Mouse (Mus musculus) CD4-positive, CD25-positive, alpha-beta regulatory T cell, adult 2 months (primary cell): ENCODE results near the gene Zfp52.

Experiments used
- DNase-seq: peaks from one replicate; pipeline ENCODE4 v3.0.0-alpha.2; 2012; ENCODE audit warnings: low read depth, low spot score

Zfp52 gene

DNA sequence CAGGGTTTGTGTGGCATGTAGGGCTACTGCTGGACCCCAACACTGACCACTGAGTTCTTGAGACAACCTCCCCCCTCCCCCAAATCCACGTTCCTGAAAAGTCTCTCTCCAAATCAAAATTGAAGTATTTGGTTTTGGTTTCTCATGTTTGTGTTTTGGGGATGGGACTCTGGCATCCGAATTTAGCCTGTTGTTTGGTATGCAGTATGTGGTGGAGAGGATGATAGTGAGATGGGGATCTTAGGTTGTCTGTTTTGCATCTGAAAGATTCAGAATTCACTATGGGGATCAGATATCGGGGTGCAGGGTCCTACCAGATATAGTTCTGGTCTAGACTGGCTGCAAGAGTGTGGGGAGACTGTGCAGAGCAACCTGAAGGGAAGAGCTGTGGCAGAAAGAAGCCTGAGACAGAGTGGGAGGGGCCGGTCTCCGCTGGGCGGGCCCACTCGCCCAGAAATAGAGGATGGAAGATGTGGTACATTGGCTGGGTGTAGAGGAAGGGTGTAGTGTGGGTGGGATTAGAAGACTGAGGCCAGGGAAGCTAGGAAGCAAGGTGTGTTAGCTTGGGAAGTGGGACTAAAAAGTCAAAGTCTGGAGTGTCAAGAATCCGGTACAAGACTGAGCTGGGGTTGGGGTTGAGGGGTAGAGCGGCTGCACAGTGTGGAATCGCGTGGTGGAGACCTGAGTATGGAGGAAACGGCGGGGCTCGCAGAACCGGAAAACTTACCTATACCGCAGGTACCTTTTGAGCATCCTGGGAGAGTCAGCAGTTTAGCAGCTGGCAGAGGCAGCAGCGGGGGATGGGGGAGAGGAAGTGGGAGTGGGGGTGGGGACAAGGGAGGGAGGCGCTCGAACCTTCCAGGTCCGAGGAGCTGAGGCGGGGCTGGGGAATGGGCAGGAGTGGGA lies at the start of gene Zfp52:
Gene Zfp52, plus strand, starts transcription at position 444 of the 906 bp plus-strand sequence.
- peak; percentile 82 for DNase-seq

DNA sequence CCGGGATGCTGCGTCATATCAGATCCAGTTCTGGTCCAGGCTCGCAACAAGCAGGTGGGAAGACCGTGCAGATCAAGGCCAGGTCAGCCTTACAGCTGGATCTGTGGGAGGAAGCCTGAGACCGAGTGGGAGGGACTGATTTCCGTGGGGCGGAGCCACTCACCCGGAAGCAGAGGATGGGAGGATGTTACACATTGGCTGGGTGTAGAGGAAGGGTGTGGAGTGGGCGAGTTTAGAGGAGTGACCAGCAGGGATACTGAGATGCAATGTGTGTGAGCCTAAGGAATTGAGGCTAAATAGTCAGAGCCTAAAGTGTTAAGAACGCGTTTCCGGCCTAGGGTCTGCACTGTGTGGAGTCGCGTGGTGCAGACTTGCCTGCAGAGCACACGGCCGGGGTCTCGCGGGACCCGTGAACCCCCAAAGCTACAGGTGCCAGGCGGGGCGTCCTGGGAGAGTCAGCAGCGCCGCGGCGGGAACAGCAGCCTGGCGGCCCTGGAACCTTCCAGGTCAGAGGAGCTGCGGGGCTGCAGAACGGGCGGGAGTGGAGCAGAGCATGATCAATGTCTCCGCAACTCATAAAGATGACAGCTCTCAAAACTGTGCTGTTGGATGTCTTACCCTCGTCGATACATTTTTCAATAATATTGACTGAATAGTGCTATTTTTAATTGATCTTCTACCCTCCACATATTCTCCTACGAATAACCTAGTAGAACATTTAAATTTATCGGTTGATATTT lies 46.4 kb upstream of the Zfp52 start, which contains the start of gene Zfp53:
Gene Zfp53, plus strand, starts transcription at position 239 of the 740 bp plus-strand sequence.
- peak; percentile 90 for DNase-seq

DNA sequence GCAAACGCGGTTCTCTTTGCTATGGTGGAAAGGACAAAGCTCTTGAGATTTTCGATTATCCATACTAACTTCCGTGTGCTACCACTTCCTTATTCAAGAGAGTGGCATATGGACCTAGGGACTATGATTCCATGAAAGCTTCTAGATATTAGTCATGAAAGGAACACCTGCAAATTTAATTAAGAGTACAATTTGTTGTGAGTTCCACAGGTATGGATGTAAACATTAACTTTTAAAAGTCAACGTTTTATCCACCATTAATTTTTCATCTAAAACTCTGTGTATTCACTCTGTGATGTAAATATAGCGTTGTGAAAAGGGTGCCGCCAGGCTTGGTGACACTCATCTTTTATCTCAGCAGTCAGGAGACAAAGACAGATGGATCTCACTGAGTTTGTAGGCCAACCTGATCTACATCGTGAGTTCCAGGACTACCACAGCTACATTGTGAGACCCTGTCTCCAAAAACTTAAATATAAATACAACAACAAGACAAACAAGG lies 45.8 kb upstream of the Zfp52 start:
- peak; percentile 30 for DNase-seq

DNA sequence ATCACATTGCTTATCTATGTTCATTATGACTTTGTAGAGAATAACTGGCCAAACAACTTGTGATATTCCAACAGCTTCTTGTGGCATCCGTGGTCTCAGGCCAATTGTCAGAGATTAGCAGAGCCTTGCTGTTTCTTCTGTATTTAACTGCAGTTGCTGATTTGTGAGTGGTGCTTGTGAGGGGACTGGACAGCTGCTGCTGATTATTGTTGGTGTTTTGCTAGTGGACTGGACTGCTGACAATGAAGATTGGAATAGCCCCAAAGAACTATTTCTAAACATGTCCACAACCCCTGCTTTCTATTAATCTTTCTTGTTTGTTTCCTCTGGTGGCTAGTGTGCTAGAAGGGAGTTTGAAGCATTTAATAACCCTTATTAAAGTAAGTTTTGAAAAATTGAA lies 34.0 kb upstream of the Zfp52 start:
- DNase-seq: no peak

DNA sequence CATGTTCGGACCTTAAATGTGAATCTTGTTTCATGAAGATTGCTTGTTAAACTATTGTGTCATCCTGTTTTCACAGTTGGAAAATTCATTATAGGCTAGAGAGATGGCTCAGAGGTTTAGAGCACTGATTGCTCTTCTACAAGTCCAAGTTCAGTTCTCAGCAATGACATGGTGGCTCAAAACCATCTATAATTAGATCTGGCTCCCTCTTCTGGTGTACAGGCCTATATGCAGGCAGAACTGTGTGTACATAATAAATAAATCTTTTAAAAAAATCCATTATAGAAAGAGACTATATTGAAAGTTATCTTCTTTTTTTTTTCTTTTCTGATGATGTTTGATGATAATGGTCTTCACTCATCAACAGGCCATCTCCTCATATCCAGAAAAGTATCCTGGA lies 30.8 kb upstream of the Zfp52 start:
- DNase-seq: peak; percentile 30

DNA sequence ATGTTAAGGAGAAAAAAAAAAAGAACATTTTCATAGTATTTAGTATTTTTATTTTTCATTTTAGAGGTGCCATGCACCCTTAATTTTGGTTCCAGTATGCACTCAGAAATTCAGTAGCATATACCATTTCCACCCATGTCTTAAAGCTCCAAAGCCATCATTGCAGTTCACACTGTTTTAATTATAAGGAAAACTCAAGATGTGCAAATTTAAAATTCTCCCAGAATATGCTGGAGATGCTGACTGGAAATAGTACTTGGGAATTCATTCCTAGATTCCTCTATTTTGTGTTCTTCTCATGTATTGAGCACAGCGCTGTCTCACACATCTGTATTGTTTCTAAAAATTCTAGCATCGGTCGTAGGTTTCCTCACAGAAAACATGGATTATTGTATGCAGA lies 29.1 kb upstream of the Zfp52 start:
- no peak for DNase-seq

DNA sequence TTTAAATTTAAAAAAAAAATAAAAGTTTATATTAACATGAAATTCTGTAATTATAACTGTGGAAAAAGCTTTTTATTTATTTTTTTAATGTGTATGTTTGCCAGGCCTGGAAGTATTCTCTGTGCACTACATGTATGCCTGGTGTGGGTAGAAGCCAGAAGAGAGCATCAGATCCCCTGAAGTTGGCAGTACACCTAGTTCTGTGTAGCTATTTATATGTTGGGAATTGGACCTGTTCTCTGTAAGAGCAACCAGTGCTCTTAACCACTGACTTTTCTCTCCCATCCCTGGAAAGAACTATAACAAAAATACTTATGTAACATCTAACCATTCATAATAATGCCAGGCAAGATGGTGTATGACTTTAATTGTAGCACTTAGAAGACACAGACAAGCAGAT lies 25.6 kb upstream of the Zfp52 start:
- DNase-seq: no peak

DNA sequence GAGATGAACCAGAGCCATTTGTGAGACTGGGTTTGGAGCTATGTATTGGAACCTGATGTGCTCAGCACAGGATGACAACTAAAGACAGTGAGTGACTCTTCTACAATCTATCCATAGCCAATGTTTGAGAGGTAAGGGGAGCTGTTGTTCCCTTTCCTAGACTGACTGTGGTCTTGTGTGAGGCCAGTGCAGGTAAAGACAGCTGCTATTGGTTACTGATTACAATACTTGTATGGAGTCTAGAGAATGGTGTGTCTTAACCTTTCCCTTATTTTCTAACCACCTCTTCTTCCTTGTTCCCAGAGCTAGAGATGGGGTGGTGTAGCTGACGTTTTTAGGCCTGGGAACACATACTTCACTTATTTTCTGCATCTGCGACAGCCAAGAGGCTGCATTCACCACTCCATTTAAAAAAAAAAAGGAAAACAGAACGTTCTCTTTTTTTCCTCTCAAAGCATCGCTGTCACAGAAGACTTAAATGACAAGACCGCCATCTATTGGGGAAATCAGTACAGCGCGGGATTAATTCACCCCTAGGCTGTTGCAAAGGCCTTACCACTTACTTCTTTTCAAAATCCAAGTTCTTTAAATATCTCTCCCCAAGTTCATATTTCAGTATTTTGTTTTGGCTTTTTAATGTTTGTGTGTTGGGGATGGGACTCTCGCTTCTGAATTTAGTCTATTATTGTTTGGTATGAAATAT lies 19.8 kb upstream of the Zfp52 start:
- peak; percentile 88 for DNase-seq

DNA sequence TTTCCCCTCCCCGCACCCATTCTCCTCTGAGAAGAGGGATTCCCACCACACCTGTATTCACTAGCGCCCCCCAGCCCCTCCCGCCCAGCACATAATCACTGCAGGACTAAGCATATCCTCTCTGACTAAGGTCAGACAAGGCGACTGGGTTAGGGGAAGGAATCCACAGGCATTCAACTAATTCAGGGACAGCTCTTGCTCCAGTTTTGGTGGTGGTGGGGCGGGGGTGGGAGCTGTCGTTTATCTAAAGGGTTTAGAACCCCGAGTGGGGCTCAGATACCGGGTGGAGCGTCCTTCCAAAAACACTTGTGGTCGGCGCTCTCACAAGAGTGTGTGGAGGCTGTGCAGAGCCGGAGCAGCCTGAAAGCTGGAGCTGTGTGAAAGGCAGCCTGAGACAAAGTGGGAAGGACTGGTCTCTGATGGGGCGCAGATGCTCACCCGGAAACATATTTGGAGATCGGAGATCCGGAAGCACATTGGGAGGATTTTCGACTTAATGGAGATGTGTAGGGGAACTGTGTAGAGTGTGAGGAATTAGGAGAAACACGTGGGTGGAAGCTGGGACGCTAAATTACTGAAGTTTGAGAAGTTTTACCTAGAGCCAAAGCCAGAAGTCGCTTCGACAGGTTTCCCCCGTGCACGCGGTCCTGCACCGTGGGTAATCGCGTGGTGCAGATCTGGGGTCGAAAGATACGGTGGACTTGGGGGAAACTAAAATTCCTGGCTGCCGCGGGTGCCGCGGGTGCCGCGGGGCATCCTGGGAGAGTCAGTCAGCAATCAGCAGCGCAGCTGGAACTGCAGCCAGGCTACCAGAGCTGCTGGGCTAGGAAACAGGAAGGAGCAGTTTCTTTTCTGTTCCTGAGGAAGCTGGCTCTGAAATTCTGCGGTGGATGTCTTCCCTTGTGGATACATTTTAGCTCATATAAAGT lies 18.9 kb upstream of the Zfp52 start:
- DNase-seq: peak; percentile 70

DNA sequence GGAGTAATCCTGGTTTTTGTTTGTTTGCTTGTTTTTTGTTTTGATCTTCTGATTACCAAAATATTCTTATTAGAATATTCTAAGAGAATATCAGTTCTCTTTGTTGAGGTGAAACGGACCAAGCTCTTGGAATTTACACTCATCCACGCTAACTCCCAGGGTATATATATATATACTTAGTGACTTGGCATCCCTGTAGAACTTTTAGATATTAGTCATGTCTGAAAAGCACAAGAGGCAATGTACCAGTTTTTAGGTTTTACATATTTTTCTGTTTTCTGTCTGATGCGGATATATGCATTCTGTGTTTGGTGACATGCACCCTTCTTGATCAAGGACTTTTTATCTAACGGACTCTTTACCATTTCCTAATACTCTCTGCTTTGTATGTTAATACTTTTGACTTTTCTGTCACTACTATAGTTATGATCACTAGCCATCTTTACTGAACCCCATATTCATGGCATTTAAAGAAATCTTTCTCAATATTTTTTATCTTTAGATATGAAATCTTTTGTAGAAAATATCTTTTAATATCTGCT lies 18.1 kb upstream of the Zfp52 start:
- no peak for DNase-seq

DNA sequence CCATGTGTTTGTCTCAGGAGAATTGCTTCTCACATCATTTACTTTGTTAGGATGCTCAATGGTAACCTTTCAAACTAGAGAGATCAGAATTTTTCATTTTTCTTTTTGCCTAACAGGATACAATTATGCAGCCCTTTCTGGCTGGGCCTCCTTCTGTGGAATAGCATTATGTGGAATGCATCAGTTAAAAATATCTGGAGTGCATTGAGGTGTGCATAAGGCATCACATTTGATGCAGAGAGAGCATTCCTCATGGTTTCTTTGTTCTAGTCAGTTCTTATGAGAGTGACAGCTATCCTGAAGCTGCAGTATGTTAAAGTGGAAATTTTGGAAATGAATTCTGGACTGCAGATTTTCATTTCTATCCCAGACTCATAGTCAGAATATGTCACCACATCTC lies 9.1 kb upstream of the Zfp52 start:
- no peak for DNase-seq

DNA sequence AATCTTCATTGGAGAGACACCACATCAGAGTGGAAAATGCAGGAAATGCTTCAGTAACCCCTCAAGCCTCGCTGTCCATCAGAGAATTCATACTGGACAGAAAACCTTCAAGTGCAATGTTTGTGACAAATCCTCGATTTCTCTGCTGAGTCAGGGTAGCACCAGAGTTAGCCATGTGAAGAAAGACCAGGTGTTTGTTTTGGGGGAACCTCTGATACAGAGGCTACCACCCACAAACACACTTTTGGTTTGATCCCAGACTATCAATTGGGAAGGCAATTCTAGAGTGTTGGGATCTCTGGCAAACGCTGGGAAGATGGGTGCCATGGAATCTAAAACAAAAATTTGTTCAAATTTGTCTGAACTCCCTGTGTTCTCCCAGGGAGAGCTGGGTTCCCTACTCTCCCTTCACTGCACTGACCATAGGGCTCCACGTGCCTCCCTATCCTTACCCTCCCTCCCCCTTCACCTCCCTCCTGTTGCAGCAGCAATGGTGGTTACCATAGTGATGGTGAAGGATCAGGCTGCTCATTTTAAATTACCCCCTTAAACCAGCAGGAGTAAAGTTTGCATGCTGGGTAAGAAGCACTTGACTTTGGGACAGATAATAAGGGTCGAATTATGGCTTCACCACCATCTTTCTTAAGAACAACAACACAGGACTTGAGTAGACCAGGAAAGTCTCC lies 4.6 kb upstream of the Zfp52 start:
- DNase-seq: no peak

DNA sequence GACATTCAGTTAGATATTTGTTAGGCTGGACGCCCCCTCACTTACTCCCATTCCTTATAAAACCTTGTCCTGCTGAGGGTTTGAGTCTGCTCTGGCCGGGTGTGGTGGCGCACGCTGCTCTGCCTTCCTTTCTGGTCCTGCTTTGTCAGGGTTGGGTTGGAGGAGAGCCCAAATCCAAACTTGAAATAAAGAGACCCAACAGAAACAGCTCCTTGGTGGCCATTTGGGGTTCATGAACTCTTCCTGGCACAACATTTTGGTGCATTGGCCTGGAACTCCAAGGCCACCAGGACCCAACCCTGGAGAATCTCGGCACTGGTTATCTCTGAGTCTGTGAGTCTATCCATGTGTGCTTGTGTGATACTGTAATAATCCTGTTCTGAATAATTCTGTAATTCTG lies 3.7 kb upstream of the Zfp52 start:
- DNase-seq: no peak

DNA sequence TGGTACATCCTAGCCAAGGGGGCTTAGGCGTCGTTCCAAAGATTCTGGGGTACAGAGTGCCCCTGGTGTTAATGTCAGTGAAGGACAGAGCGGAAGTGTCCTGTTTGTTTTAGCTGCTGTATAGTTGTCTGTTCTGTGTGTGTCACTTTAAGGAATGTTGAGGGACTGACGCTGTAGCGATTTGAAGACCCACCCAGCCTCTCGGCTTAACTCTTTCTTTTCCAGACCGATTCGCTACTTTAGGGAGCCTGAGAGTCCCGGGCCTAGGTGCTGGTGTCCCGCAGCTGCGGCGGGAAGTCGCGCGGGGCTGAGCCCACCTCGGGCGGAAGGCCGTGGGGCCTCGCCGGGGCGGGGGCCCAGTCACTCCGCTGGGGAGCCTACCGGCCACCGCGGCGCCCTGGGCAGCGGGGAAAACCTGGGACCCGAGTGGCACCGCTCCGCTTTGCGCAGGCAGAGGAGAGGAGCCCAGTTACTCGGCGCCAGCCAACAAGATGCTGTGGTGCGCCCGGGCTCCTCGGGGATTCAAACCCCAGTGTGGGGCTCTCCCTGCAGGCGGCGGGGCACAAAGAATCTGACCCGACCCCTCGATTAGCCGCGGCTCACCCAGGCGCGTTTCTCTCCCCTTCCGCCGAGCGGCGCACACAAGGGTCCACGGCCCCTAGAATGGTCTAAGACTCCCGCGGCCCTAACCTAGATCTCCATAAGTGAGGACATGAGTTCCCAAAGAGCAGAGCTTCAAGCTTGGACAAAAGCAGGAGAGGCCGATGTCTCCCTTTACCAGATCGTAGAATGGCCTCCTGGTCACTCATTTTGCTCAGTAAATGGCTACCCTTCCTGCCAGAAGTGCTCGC lies 3.0 kb upstream of the Zfp52 start:
- DNase-seq: peak; percentile 60

DNA sequence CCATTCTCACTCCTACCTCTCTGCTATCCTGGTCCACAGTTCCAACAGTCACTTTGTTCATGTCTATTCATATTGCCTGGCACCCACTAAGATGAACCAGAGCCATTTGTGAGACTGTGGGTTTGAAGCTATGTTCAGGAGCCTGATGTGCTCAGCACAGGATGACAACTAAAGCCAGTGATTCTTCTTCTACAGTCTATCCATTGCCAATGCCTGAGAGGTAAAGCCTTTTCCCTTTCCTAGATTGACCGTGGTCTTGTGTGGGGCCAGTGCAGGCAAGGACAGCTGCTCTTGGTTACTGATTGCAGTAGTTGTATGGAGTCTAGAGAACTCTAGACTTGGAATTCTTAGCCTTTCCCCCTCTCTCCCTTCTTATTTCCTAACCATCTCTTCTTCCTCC lies 1.4 kb upstream of the Zfp52 start:
- peak; percentile 13 for DNase-seq

DNA sequence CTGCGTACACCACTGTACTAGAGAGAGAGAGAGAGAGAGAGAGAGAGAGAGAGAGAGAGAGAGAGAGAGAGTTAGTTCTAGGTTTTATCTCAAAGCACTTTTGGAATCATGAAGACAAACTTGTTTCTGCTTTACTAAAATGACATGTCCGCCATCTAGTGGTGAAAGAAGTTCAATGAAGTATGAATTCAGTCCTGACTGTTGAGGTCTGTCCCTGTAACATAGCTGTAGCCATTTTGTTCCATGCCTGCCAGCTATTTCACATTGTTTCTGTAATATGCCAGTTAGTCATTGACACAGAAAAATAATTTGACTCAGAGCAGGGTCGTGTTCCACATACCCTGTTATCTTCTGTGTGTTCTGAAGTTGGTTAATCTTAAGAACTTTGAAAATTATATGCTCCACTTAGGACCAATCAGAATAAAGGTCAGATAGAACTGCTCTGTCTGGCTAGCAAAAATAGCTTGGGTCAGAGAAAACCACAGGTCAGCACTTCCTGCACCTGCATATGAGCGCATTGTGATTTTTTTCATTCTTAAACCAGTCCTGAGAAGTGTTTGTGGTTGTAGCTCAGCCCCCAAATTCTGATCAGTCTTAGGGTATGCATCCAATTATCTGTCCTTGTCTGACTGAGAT lies 761 bp upstream of the Zfp52 start:
- peak; percentile 91 for DNase-seq

DNA sequence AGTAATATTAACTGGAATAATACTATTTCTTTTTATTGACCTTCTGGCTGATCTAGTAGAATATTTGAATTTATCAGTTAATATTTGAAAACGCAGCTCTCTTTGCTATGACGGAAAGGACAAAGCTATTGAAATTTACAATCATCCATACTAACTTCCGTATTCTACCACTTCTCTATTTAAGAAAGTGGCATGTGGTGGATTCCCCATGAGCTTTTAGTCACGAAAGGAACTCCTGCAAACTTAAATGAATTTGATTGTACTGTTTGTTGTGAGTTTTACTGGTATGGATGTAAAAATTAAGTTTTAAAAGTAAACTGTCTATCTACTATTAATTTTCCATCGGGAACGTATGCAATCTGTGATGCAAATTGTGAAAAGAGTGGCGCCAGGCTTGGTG lies 757 bp downstream of the Zfp52 start:
- DNase-seq: peak; percentile 21

DNA sequence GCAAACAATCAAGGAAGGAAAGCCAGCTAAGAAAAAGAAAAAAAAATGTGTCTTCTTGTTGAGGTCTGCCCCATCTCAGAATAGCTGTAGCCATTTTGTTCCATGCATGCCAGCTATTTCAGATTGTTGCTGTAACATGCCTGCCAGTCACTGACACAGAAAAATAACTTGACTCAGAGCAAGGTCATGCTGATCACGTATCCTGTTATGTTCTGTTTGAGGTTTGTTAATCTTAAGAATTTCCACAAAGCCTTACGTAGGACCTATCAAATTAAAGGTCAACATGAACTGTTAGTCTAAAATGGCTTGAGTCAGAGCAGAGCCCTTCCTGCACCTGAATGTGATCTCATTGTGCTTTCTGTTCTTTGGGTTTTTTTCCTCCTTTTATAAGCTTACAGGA lies 1.3 kb downstream of the Zfp52 start:
- peak; percentile 71 for DNase-seq

DNA sequence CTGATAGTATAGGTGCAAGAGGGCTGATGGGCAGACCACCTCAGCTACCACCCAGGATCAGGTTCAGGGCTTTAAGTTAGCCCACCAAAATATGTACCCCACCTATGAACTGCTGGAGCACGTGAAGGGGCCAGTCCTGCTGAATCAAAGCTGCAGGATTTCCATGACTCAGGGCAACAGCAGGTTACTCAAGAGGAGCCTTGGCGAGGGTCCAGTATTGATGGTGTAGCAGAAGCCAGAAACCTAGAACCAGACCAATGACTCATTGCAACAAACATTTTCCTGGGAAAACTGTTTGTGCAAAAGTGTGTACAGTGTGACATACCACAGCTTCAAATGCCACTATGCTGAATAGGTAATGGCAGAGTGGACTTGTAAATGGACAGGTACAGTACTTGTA lies 22.5 kb downstream of the Zfp52 start:
- DNase-seq: no peak
